Comparison of ENCODE assay signal across 40 mouse cellular contexts in the genomic region with DNA sequence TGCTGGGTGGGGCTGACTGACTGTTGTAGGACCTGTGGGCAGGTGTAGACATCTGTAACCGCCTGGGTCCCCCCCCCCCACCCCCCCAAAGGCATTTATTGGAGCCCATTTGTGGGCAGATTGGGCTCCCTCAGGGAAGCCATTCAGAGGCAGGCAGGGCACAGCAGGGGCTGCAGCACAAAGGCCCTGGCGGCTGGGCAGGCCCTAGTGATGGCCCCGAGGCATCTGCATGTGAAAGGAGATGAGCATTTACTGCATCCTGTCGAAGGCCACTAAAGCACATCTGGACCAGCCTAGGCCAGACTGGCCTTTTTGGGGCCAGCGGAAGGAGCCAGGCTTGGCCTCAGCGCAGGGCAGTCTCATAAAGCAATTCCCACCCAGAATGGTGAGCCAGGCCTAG. TPM values are rescaled to one million over a fixed set of nuclear protein-coding genes. Genes with fewer than 3 reads are reported as not detected.
A peak's percentile ranks its signal among the peaks of the same experiment; 100 is the strongest.
DNase-seq lines count a peak whose midpoint lies in the region; ATAC-seq lines count a peak whose summit lies in the region.
"Had no signal": no experiment of that assay in that cellular context is flagged by ENCODE, and none has a peak within 500 bp of the region (broad histone marks: within the 10 kb centered on the region; RNA-seq: fewer than 3 reads in every experiment).

No protein-coding gene starts in this region.

- 7% methylated on average over 6 of the region's 6 CpGs for WGBS in hindbrain, embryonic 10.5 days
- WGBS in hindbrain, embryonic 13.5 days: 12% methylated on average over 6 of the region's 6 CpGs
- 8% methylated on average over 6 of the region's 6 CpGs for WGBS in neural tube, embryonic 11.5 days

- no peaks in the 10 kb centered on the region for H3K36me3 ChIP-seq in hindbrain, embryonic 10.5 days
- no peaks in the 10 kb centered on the region for H3K36me3 ChIP-seq in hindbrain, embryonic 13.5 days
- H3K36me3 ChIP-seq in neural tube, embryonic 11.5 days (ENCODE audit: control insufficient read depth, insufficient read depth, low read length): no peaks in the 10 kb centered on the region
- H3K36me3 ChIP-seq: forebrain, embryonic 12.5 days; G1E; heart, embryonic 10.5 days; heart, embryonic 15.5 days; kidney, embryonic 15.5 days; limb, embryonic 13.5 days; liver, embryonic 12.5 days; neural tube, embryonic 15.5 days; stomach, embryonic 15.5 days had no signal

- DNase-seq in hindbrain, embryonic 10.5 days (ENCODE audit: low spot score): no peak
- peak; percentile 49 for DNase-seq in neural tube, embryonic 11.5 days (ENCODE audit: low spot score)
- no peak for DNase-seq in neural tube, embryonic 10.5 days (ENCODE audit: extremely low spot score, low spot score)
- peak; percentile 43 for DNase-seq in embryo, embryonic 10.5 days (ENCODE audit: low spot score)
- DNase-seq in adrenal gland, postnatal 25 days: no peak
- no peak for DNase-seq in lung, adult 18-20 months
- DNase-seq: adrenal gland, postnatal 36 days; cerebellum, adult 18-20 months; cerebellum, postnatal 10 days; gastrocnemius, postnatal 14 days; kidney, adult 18-20 months; kidney, postnatal 25 days; lung, adult 2 months; lung, postnatal 10 days; retina, postnatal 1 day; right cerebral cortex, postnatal 25 days; thymus, postnatal 14 days had no signal

- no peak overlapping the region for H3K4me3 ChIP-seq in hindbrain, embryonic 10.5 days
- no peak overlapping the region for H3K4me3 ChIP-seq in hindbrain, embryonic 13.5 days
- H3K4me3 ChIP-seq in neural tube, embryonic 11.5 days (ENCODE audit: low read depth, low read length): no peak overlapping the region
- H3K4me3 ChIP-seq: erythroblast, embryonic 14.5 days; forebrain, embryonic 12.5 days; heart, embryonic 10.5 days; heart, embryonic 15.5 days; kidney, embryonic 15.5 days; limb, embryonic 13.5 days; liver, embryonic 12.5 days; neural tube, embryonic 15.5 days; stomach, embryonic 15.5 days had no signal

- peaks cover 10% of the 10 kb centered on the region for H3K27me3 ChIP-seq in hindbrain, embryonic 10.5 days (ENCODE audit: insufficient read depth, poor library complexity, severe bottlenecking)
- H3K27me3 ChIP-seq in hindbrain, embryonic 13.5 days: peaks cover 6% of the 10 kb centered on the region; the same call in 1 of the 2 replicates
- no peaks in the 10 kb centered on the region for H3K27me3 ChIP-seq in neural tube, embryonic 11.5 days (ENCODE audit: control insufficient read depth, insufficient read depth, low read length)
- H3K27me3 ChIP-seq: heart, embryonic 15.5 days; kidney, embryonic 15.5 days; limb, embryonic 13.5 days; liver, embryonic 12.5 days; neural tube, embryonic 15.5 days; stomach, embryonic 15.5 days had no signal

- no peak overlapping the region for H3K9ac ChIP-seq in hindbrain, embryonic 13.5 days
- no peak overlapping the region for H3K9ac ChIP-seq in neural tube, embryonic 11.5 days (ENCODE audit: low read length)
- H3K9ac ChIP-seq: forebrain, embryonic 12.5 days; heart, embryonic 15.5 days; hindbrain, embryonic 14.5 days; kidney, embryonic 15.5 days; limb, embryonic 13.5 days; liver, embryonic 12.5 days; neural tube, embryonic 15.5 days; stomach, embryonic 15.5 days had no signal

- peak overlapping the region; percentile 50; the same call in 1 of the 2 replicates for H3K27ac ChIP-seq in hindbrain, embryonic 10.5 days
- H3K27ac ChIP-seq in hindbrain, embryonic 13.5 days: no peak overlapping the region
- H3K27ac ChIP-seq in neural tube, embryonic 11.5 days (ENCODE audit: low read depth, low read length): no peak overlapping the region
- H3K27ac ChIP-seq: forebrain, embryonic 12.5 days; heart, embryonic 10.5 days; heart, embryonic 15.5 days; hindbrain, embryonic 14.5 days; kidney, embryonic 15.5 days; limb, embryonic 13.5 days; liver, embryonic 12.5 days; macrophage; neural tube, embryonic 15.5 days; stomach, embryonic 15.5 days had no signal

- H3K4me2 ChIP-seq in hindbrain, embryonic 13.5 days: no peak overlapping the region
- H3K4me2 ChIP-seq in neural tube, embryonic 11.5 days (ENCODE audit: low read depth): no peak overlapping the region
- H3K4me2 ChIP-seq: forebrain, embryonic 12.5 days; heart, embryonic 15.5 days; hindbrain, embryonic 14.5 days; kidney, embryonic 15.5 days; limb, embryonic 13.5 days; liver, embryonic 12.5 days; neural tube, embryonic 15.5 days; stomach, embryonic 15.5 days had no signal

- H3K9me3 ChIP-seq in hindbrain, embryonic 10.5 days: no peaks in the 10 kb centered on the region
- no peaks in the 10 kb centered on the region for H3K9me3 ChIP-seq in hindbrain, embryonic 13.5 days
- no peaks in the 10 kb centered on the region for H3K9me3 ChIP-seq in neural tube, embryonic 11.5 days (ENCODE audit: control insufficient read depth, low read length)
- H3K9me3 ChIP-seq: forebrain, embryonic 12.5 days; G1E; heart, embryonic 10.5 days; heart, embryonic 15.5 days; kidney, embryonic 15.5 days; limb, embryonic 13.5 days; liver, embryonic 12.5 days; neural tube, embryonic 15.5 days; stomach, embryonic 15.5 days had no signal

- H3K4me1 ChIP-seq in hindbrain, embryonic 10.5 days (replicated peaks): peaks cover 25% of the 10 kb centered on the region
- peaks cover 7% of the 10 kb centered on the region for H3K4me1 ChIP-seq in hindbrain, embryonic 13.5 days (replicated peaks)
- peaks cover 16% of the 10 kb centered on the region for H3K4me1 ChIP-seq in neural tube, embryonic 11.5 days (ENCODE audit: control insufficient read depth, insufficient read depth, low read length)
- H3K4me1 ChIP-seq: stomach, embryonic 15.5 days had no signal

- no peak for ATAC-seq in hindbrain, embryonic 13.5 days (ENCODE audit: low FRiP score)
- no peak for ATAC-seq in neural tube, embryonic 11.5 days (ENCODE audit: insufficient read depth, low FRiP score, low TSS enrichment)
- ATAC-seq: CD4-positive, CD25-positive, alpha-beta regulatory T cell, adult 4 months; inflammation-experienced regulatory T-cells, adult 6 months; liver, embryonic 12.5 days had no signal

RNA-seq across cellular contexts. Expression of a gene that starts 6.0 kb away (rescaled TPM):
- polyA plus RNA-seq in hindbrain, embryonic 10.5 days (2016; fragmentation: Nextera tagmentation; extraction: Ambion mirVana): 18.0 and 18.9 TPM in 2 replicates
- 30.7 and 30.9 TPM in 2 replicates for polyA plus RNA-seq in hindbrain, embryonic 13.5 days (2015; fragmentation: Nextera tagmentation; extraction: Ambion mirVana)
- polyA plus RNA-seq in neural tube, embryonic 11.5 days (2014; fragmentation: Nextera tagmentation; extraction: Ambion mirVana): 24.7 and 26.4 TPM in 2 replicates
- 20.6 and 32.1 TPM in 2 replicates for total RNA-seq in adrenal gland, postnatal 25 days (2021)

RNA-seq across cellular contexts. Expression of a gene that starts 17.0 kb away (rescaled TPM):
- 1.1 and 1.3 TPM in 2 replicates for polyA plus RNA-seq in hindbrain, embryonic 10.5 days (2016; fragmentation: Nextera tagmentation; extraction: Ambion mirVana)
- polyA plus RNA-seq in hindbrain, embryonic 13.5 days (2015; fragmentation: Nextera tagmentation; extraction: Ambion mirVana): 0.62 and 0.80 TPM in 2 replicates
- 1.3 and 1.4 TPM in 2 replicates for polyA plus RNA-seq in neural tube, embryonic 11.5 days (2014; fragmentation: Nextera tagmentation; extraction: Ambion mirVana)
- not detected in 2 replicates for total RNA-seq in adrenal gland, postnatal 25 days (2021)
- total RNA-seq: adrenal gland, postnatal 36 days; gastrocnemius, postnatal 14 days; granulocyte monocyte progenitor cell, adult 5-6 weeks; heart, postnatal 25 days; layer of hippocampus, adult 18-20 months; layer of hippocampus, postnatal 10 days; left cerebral cortex, postnatal 25 days; megakaryocyte-erythroid progenitor cell, adult 5-6 weeks had no signal
- polyA plus RNA-seq: CD4-positive, CD25-positive, alpha-beta regulatory T cell, adult 4 months; embryonic facial prominence, embryonic 14.5 days; erythroblast, embryonic 14.5 days; G1E; heart, embryonic 10.5 days; heart, embryonic 15.5 days; inflammation-experienced regulatory T-cells, adult 6 months; kidney, embryonic 15.5 days; liver, embryonic 12.5 days; lung, adult 2 months; macrophage; urinary bladder, adult 2 months had no signal

RNA-seq across cellular contexts. Expression of a gene that starts 40.2 kb away (rescaled TPM):
- 121 and 139 TPM in 2 replicates for polyA plus RNA-seq in hindbrain, embryonic 10.5 days (2016; fragmentation: Nextera tagmentation; extraction: Ambion mirVana)
- 87.2 and 90.0 TPM in 2 replicates for polyA plus RNA-seq in hindbrain, embryonic 13.5 days (2015; fragmentation: Nextera tagmentation; extraction: Ambion mirVana)
- polyA plus RNA-seq in neural tube, embryonic 11.5 days (2014; fragmentation: Nextera tagmentation; extraction: Ambion mirVana): 137 and 145 TPM in 2 replicates
- total RNA-seq in adrenal gland, postnatal 25 days (2021): 111 and 132 TPM in 2 replicates

Comparison
In these comparisons a context has a peak if more than half of its experiments do, and no peak if none do; other contexts are left out.
1. DNase-seq: peak in neural tube, embryonic 11.5 days (single experiment) and embryo, embryonic 10.5 days (single experiment); none in hindbrain, embryonic 10.5 days (single experiment), neural tube, embryonic 10.5 days (single experiment), adrenal gland, postnatal 25 days (single experiment) and lung, adult 18-20 months (0 of 2).